Mouse (Mus musculus) brain, embryonic 14.5 days (tissue): Measurements from ENCODE around the gene Gm14226.

Experiments used
- CTCF ChIP-seq: fragments of 200-500 bp; IDR thresholded peaks from 2 replicates; pipeline ENCODE4 v1.5.1; 2012; ENCODE audit warnings: inconsistent platforms, mild to moderate bottlenecking, moderate library complexity, borderline replicate concordance; ENCODE audit not compliant: insufficient read depth, insufficient read length; ENCODE audit errors: extremely low read depth
- POLR2A ChIP-seq: fragments of 200-500 bp; IDR thresholded peaks from 2 replicates; pipeline ENCODE4 v1.6.1; 2012; ENCODE audit warnings: mild to moderate bottlenecking, inconsistent platforms, borderline replicate concordance; ENCODE audit not compliant: poor library complexity, insufficient read depth, insufficient read length, severe bottlenecking; ENCODE audit errors: extremely low read depth

- TF ChIP-seq POLR2A (no peak), CTCF (no peak)
Observed at GRCm38 (mm10) chr2:155005491-155005890, 12.6 kb upstream of the Gm14226 start.
